Comparison of ENCODE assay signal across 8 mouse cellular contexts in the genomic region with DNA sequence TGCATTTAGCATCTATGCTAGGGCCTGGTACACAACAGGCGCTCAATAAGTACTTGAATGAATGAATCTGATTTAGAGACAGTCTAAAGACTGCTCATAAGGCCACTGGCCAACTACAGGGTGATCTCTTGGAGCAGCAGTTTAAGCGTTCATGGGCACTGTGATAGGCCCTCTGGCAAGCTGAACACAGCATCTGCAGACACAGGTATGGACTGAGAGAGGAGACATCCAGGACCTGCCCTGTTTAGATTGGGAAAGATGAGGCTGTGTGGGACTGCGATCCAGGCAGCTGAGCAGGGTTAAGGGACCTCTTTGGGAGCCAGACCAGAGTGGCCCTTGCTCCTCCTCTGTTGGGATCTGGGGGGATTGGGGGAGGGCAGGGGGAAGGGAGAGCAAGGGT. TPM values are rescaled to one million over a fixed set of nuclear protein-coding genes. Genes with fewer than 3 reads are reported as not detected.
DNase-seq lines count a peak whose midpoint lies in the region; ATAC-seq lines count a peak whose summit lies in the region.

A gene (minus strand): TSS at position 101 of the 400 bp plus-strand sequence.

- WGBS in embryonic facial prominence, embryonic 14.5 days: 38% methylated on average over 3 of the region's 3 CpGs
- WGBS in intestine, embryonic 15.5 days: 40% methylated on average over 3 of the region's 3 CpGs
- 31% methylated on average over 3 of the region's 3 CpGs for WGBS in midbrain, embryonic 13.5 days

- peak within 1 kb of the TSS; percentile 66 for H3K4me2 ChIP-seq in embryonic facial prominence, embryonic 14.5 days (ENCODE audit: low read depth, low read length)
- peak within 1 kb of the TSS; percentile 80 for H3K4me2 ChIP-seq in intestine, embryonic 15.5 days (replicated peaks)
- H3K4me2 ChIP-seq in midbrain, embryonic 13.5 days (replicated peaks): peak within 1 kb of the TSS; percentile 67

- no peak for ATAC-seq in embryonic facial prominence, embryonic 14.5 days (ENCODE audit: low read depth)
- ATAC-seq in intestine, embryonic 15.5 days: no peak; the same call in 1 of the 2 replicates
- ATAC-seq in midbrain, embryonic 13.5 days: peak; percentile 22; the same call in 1 of the 2 replicates
- no peak for ATAC-seq in monocyte, adult 5-6 weeks (replicated peaks; ENCODE audit: insufficient number of reproducible peaks, low FRiP score, low TSS enrichment, poor library complexity, severe bottlenecking)

- H3K4me3 ChIP-seq in embryonic facial prominence, embryonic 14.5 days (ENCODE audit: low read depth, low read length): peak within 1 kb of the TSS; percentile 49
- peak within 1 kb of the TSS; percentile 49 for H3K4me3 ChIP-seq in intestine, embryonic 15.5 days (replicated peaks)
- H3K4me3 ChIP-seq in midbrain, embryonic 13.5 days (replicated peaks): peak within 1 kb of the TSS; percentile 78

- peak within 1 kb of the TSS; percentile 58 for H3K9ac ChIP-seq in embryonic facial prominence, embryonic 14.5 days (ENCODE audit: low read depth, low read length)
- H3K9ac ChIP-seq in intestine, embryonic 15.5 days: peak within 1 kb of the TSS; percentile 42
- peak within 1 kb of the TSS; percentile 92 for H3K9ac ChIP-seq in midbrain, embryonic 13.5 days (replicated peaks)

- DNase-seq in layer of hippocampus, adult 8-10 months (ENCODE audit: low spot score in 2 of 2): no peak
- no peak for DNase-seq in layer of hippocampus, adult 11-12 months (ENCODE audit: low spot score)
- no peak for DNase-seq in embryonic facial prominence, embryonic 14.5 days (ENCODE audit: low spot score)
- DNase-seq in gastrocnemius, postnatal 25 days: no peak
- no peak for DNase-seq in frontal cortex, postnatal 36 days (ENCODE audit: low spot score in 2 of 2)

- H3K4me1 ChIP-seq in embryonic facial prominence, embryonic 14.5 days (ENCODE audit: control insufficient read depth, insufficient read depth, low read length): peaks cover 11% of the 10 kb centered on the region; the same call in 1 of the 2 replicates
- peaks cover 12% of the 10 kb centered on the region for H3K4me1 ChIP-seq in intestine, embryonic 15.5 days (replicated peaks)
- H3K4me1 ChIP-seq in midbrain, embryonic 13.5 days (replicated peaks): peaks cover 52% of the 10 kb centered on the region

- H3K9me3 ChIP-seq in embryonic facial prominence, embryonic 14.5 days (ENCODE audit: control insufficient read depth, low read length): no peaks in the 10 kb centered on the region
- no peaks in the 10 kb centered on the region for H3K9me3 ChIP-seq in intestine, embryonic 15.5 days
- no peaks in the 10 kb centered on the region for H3K9me3 ChIP-seq in midbrain, embryonic 13.5 days

- H3K36me3 ChIP-seq in embryonic facial prominence, embryonic 14.5 days (ENCODE audit: control insufficient read depth, insufficient read depth, low read length): no peaks in the 10 kb centered on the region
- no peaks in the 10 kb centered on the region for H3K36me3 ChIP-seq in intestine, embryonic 15.5 days
- H3K36me3 ChIP-seq in midbrain, embryonic 13.5 days: no peaks in the 10 kb centered on the region

- no peak within 1 kb of the TSS for H3K27ac ChIP-seq in embryonic facial prominence, embryonic 14.5 days (replicated peaks; ENCODE audit: low read depth, low read length)
- H3K27ac ChIP-seq in intestine, embryonic 15.5 days: no peak within 1 kb of the TSS
- H3K27ac ChIP-seq in midbrain, embryonic 13.5 days: peak within 1 kb of the TSS; percentile 88

- H3K27me3 ChIP-seq in embryonic facial prominence, embryonic 14.5 days (replicated peaks; ENCODE audit: control insufficient read depth, insufficient read depth, low read length): peaks cover 56% of the 10 kb centered on the region
- peaks cover 59% of the 10 kb centered on the region for H3K27me3 ChIP-seq in intestine, embryonic 15.5 days (replicated peaks)
- H3K27me3 ChIP-seq in midbrain, embryonic 13.5 days: peaks cover 35% of the 10 kb centered on the region

RNA-seq across cellular contexts. Expression of the gene that starts here (rescaled TPM):
- 10 to 100 TPM; 62.9 to 71.1 (median 66.9) TPM for total RNA-seq in layer of hippocampus, adult 8-10 months (2022)
- 3.4 and 4.3 TPM in 2 replicates for polyA plus RNA-seq in embryonic facial prominence, embryonic 14.5 days (2014; fragmentation: Nextera tagmentation; extraction: Ambion mirVana)
- 4.1 and 4.3 TPM in 2 replicates for polyA plus RNA-seq in intestine, embryonic 15.5 days (2015; fragmentation: Nextera tagmentation; extraction: Ambion mirVana)
- 25.1 and 34.2 TPM in 2 replicates for polyA plus RNA-seq in midbrain, embryonic 13.5 days (2015; fragmentation: Nextera tagmentation; extraction: Ambion mirVana)
- total RNA-seq in gastrocnemius, postnatal 25 days (2021): under 1 TPM; 0.61 to 0.91 TPM
- 5.4 to 12.1 TPM (median 8.1 TPM) in 3 replicates for total RNA-seq in monocyte, adult 5-6 weeks (2017)

Comparison
In these comparisons a context has a peak if more than half of its experiments do, and no peak if none do; other contexts are left out.
1. H3K9ac ChIP-seq: peak in every context shown above with its lines; median percentile 92 in midbrain, embryonic 13.5 days; 58 in embryonic facial prominence, embryonic 14.5 days; 42 in intestine, embryonic 15.5 days.